Mouse (Mus musculus) gastrocnemius, adult 2 months (tissue): Measurements from ENCODE around the gene Tgoln1. TPM values are rescaled to one million over a fixed set of nuclear protein-coding genes. Genes with fewer than 3 reads are reported as not detected.

ENCODE experiments used
- DNase-seq: peaks from one replicate; pipeline ENCODE4 v3.0.0; 2022
- H3K27ac ChIP-seq: fragments of 200-600 bp; 2 replicates; pipeline ENCODE4 v1.8.1; 2022; ENCODE audit warnings: mild to moderate bottlenecking
- H3K4me3 ChIP-seq: fragments of 200-600 bp; 2 replicates; pipeline ENCODE4 v1.8.1; 2022; ENCODE audit warnings: mild to moderate bottlenecking, moderate library complexity
- CTCF ChIP-seq: fragments of 200-600 bp; IDR thresholded peaks from 2 replicates; pipeline ENCODE4 v1.8.1; 2022; ENCODE audit warnings: antibody characterized with exemption, mild to moderate bottlenecking, moderate library complexity
- intact Hi-C: fragments of 180-260 bp; cut with DNase I; formaldehyde crosslinking; loops from one replicate; pipeline ENCODE4 v1.15.1; 2025
- total RNA-seq, 2 experiments: library from RNA; stranded (reverse); gene quantifications; 2 replicates each; pipeline ENCODE4 v1.2.3; 2021

The Tgoln1 gene
- total RNA-seq, 2 experiments from 2014 or later: 23.2 to 29.0 TPM

DNA sequence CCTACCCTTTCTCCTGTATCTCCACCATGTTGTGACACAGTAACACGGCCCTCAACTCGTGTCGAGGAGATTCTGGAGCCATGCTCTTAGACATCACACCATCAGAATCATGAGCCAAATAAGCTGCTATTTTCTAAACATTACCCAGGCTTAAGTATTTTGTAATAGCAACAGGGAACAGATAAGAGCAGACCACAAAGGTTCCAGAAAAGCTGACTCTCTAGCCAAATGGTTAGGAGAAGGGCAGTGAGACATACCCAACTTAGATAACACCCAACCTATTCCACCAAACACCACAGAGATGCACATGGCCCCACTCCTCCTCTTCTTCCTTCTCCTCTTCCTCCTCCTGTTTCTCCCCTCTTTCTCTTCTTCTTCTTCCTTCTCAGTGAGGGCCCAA lies 40.8 kb downstream of the Tgoln1 start:
- H3K27ac ChIP-seq: no peak overlapping the region
- no peak for DNase-seq
- TF ChIP-seq CTCF: no peak
- H3K4me3 ChIP-seq: no peak overlapping the region
- intact Hi-C loops: no loop called here

DNA sequence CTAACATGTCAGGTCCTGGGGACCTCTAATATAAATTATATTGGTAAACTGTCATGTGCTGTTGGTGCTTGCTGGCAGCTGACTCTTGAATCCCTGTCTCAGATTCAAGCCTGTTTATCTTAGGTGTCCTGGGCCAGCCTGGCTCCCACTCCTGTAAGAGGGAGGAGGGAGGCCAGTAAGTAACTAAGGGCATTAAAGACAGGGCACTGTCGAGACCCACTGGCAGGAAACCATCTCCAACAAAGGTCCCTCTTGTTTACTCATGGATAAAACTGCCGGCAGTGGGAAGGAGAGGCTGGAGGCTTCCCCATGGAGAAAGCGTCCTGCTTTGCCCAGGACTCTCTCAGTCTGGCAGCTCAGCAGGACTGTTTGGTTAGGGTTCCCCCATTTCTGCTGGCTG lies 45.0 kb downstream of the Tgoln1 start:
- Histone ChIP-seq H3K27ac (peak overlapping the region; percentile 74), H3K4me3 (no peak overlapping the region)
- DNase-seq: no peak
- no peak for TF ChIP-seq CTCF
- intact Hi-C loops: no loop called here

DNA sequence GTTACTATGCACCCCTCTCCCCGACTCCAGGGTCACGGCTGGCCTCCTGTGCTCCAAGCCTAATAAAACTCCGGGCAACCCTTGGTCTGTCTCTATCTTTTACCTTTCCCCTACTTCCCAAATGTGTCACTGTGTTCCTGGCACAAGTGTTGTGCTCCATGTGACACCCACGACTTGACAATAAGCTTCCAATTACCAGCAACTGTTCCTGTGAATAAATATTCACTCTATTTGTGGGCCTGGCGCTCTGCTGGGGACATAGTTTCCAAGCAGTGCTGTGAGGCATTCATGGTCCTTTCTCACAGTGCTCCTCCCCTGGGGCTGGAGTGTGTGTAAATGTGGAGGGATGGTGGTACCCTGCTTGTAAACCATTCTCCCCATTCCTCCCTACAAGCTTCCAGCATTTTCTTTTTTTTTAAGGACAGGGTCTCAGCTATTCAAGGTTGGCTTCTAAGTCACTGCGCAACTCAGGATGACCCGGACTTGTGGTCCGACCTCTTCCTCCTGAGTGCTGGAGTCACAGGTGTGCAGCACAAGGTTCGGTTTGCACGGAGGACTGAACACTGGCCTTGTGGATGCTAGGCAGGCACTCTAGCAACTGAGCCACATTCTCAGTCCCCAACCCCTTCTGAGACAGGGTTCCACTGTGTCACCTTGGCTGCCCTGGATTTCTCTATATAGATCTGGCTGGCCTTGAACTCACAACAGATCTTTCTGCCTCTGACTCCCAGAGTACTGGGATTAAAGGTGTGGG lies 46.0 kb downstream of the Tgoln1 start:
- no peak for TF ChIP-seq CTCF
- H3K4me3 ChIP-seq: no peak overlapping the region
- peak overlapping the region; percentile 74 for H3K27ac ChIP-seq
- intact Hi-C loops: no loop called here
- no peak for DNase-seq

DNA sequence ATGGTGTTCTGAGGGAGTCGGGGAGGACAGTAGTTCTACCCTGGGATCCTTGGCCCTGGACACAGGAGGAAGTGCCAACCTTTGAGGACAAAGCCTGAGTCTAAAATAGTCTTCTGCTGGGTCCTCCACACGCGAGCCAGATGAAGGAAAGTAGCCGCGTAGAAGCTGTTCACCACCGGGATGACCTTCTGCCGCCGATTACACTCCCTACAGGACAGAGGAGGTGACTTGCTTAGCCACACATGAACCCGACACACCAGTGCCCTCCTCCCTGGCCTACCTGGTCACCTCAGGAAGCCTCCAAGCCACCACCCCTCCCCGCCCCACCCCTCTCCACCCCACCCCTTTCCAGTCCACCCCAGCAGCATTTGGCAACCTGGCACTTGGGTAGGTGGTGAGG lies 48.1 kb downstream of the Tgoln1 start:
- no peak for TF ChIP-seq CTCF
- intact Hi-C loops: no loop called here
- H3K27ac ChIP-seq: peak overlapping the region; percentile 46
- DNase-seq: no peak
- no peak overlapping the region for H3K4me3 ChIP-seq

- intact Hi-C loops: no loop called here
- Histone ChIP-seq H3K4me3 (no peak overlapping the region), H3K27ac (no peak overlapping the region; the same call in 1 of the 2 replicates)
- peak; percentile 12; the same call in 1 of the 2 replicates for TF ChIP-seq CTCF
- DNase-seq: no peak
Measured at GRCm38 (mm10) chr6:72567508-72567907, 49.3 kb downstream of the Tgoln1 start.

- H3K4me3 ChIP-seq: no peak overlapping the region
- peak overlapping the region; percentile 53; the same call in 1 of the 2 replicates for H3K27ac ChIP-seq
- peak; percentile 91 for TF ChIP-seq CTCF
- DNase-seq: peak; percentile 89
- intact Hi-C loops: loop anchor here (1.0 kb wide), 2 partner anchors 31 to 138 kb away; no protein-coding TSS in a partner anchor
Measured at GRCm38 (mm10) chr6:72566044-72566443, 50.8 kb downstream of the Tgoln1 start.

DNA sequence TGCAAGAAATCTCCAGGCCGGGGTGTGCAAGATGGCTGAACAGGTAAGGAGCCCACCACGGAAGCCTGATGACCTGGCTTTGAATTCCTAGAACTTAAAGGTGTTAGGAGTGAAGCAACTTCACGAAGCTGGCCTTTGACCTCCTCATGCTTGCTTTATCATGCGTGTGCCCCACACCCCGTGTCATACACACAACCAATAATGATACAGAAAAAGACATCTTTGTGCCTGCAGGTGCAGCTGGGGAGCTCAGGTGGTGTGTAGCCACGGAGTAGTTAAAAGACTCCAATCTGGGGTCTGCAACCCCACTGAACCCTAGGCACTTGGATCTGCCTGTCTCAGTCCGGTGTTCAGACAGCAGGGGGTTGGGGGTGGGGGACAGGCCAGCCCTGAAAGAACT lies 51.3 kb downstream of the Tgoln1 start:
- no peak for TF ChIP-seq CTCF
- H3K4me3 ChIP-seq: no peak overlapping the region
- intact Hi-C loops: no loop called here

GRCm38 (mm10) chr6:72562894-72563293 lies 53.9 kb downstream of the Tgoln1 start:
- TF ChIP-seq CTCF: no peak
- peak; percentile 73 for DNase-seq
- intact Hi-C loops: no loop called here
- peak overlapping the region; percentile 64; the same call in 1 of the 2 replicates for H3K27ac ChIP-seq
- H3K4me3 ChIP-seq: no peak overlapping the region

More for the DNA sequence above, 51.3 kb downstream of the Tgoln1 start:
- H3K27ac ChIP-seq: peak overlapping the region; percentile 43; the same call in 1 of the 2 replicates
- DNase-seq: no peak

DNA sequence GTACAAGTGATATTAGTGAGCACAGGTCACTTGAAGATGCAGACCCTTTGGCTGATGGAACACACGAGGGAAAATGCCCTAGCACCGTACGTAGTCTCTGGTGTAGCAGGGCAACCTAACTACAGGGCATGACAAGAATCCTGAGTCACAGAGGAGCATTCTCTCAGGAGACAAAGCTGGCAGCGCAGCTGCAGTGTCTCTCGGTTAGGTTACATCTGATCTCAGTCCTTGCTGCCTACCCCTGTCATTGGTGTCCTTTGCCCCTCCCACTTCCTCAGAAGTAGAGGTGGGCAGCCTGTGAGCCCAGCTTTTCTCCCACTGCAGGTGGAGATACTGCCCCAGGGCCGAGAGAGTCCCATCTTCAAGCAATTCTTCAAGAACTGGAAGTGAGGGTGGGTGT lies 54.3 kb downstream of the Tgoln1 start:
- intact Hi-C loops: no loop called here
- H3K27ac ChIP-seq: peak overlapping the region; percentile 64; the same call in 1 of the 2 replicates
- TF ChIP-seq CTCF: no peak
- DNase-seq: no peak
- H3K4me3 ChIP-seq: no peak overlapping the region

GRCm38 (mm10) chr6:72560801-72561200 lies 56.0 kb downstream of the Tgoln1 start:
- DNase-seq: no peak
- H3K4me3 ChIP-seq: no peak overlapping the region
- no peak overlapping the region for H3K27ac ChIP-seq
- TF ChIP-seq CTCF: no peak
- intact Hi-C loops: no loop called here

Other genes starting within 250 kb of the Tgoln1 start
- gene Vamp5, start 236.5 kb downstream of the Tgoln1 start, total RNA-seq: 100 to 1,000 TPM in 1 of 2 experiments, 10 to 100 TPM in 1; 97.5 to 102 TPM
- gene Vamp8, start 226.3 kb downstream of the Tgoln1 start, total RNA-seq: 10 to 100 TPM; 50.4 to 58.0 TPM
- 10 to 100 TPM; 12.2 to 17.3 TPM for gene Ggcx, start 202.7 kb downstream of the Tgoln1 start, total RNA-seq
- 100 to 1,000 TPM; 130 to 164 TPM for gene Mat2a, start 177.4 kb downstream of the Tgoln1 start, total RNA-seq
- under 1 TPM; 0.59 to 0.99 TPM for gene Sh2d6, start 95.3 kb downstream of the Tgoln1 start, total RNA-seq
- gene Capg, start 72.6 kb downstream of the Tgoln1 start, total RNA-seq: 1 to 10 TPM; 6.8 to 9.7 TPM
- gene Elmod3, start 18.6 kb downstream of the Tgoln1 start, total RNA-seq: 1 to 10 TPM; 7.7 to 9.8 TPM
- 10 to 100 TPM; 56.1 to 98.6 TPM for gene Retsat, start 18.5 kb downstream of the Tgoln1 start, total RNA-seq
- 1 to 10 TPM; 4.9 to 7.5 TPM for gene Tcf7l1, start 172.3 kb upstream of the Tgoln1 start, total RNA-seq